Mouse (Mus musculus) stomach, postnatal 0 days (tissue): ENCODE measurements around the gene Il1rn. TPM values are rescaled to one million over a fixed set of nuclear protein-coding genes. Genes with fewer than 3 reads are reported as not detected.

Experiments
- ATAC-seq: fragments of 200-750 bp; cut with Nextera tagmentation; 2 replicates; pipeline ENCODE4 v1.8.0; 2017; ENCODE audit not compliant: low FRiP score, low TSS enrichment
- DNase-seq: peaks from one replicate; pipeline ENCODE4 v3.0.0-alpha.2; 2016; ENCODE audit warnings: low spot score
- H3K27ac ChIP-seq: fragments of 300-500 bp; sonication (generic); replicated peaks from 2 replicates; pipeline ENCODE4 v1.5.1; 2014; ENCODE audit warnings: mild to moderate bottlenecking, control low read depth
- H3K27me3 ChIP-seq: fragments of 300-500 bp; sonication (generic); 2 replicates; pipeline ENCODE4 v1.6.1; 2014; ENCODE audit warnings: low read length; ENCODE audit not compliant: control insufficient read depth, insufficient read depth
- H3K36me3 ChIP-seq: fragments of 300-500 bp; sonication (generic); 2 replicates; pipeline ENCODE4 v1.6.1; 2014; ENCODE audit warnings: low read length, mixed read lengths; ENCODE audit not compliant: control insufficient read depth, insufficient read depth
- H3K4me1 ChIP-seq: fragments of 300-500 bp; sonication (generic); replicated peaks from 2 replicates; pipeline ENCODE4 v1.6.1; 2014; ENCODE audit warnings: antibody characterized with exemption; ENCODE audit not compliant: control insufficient read depth, insufficient read depth
- H3K4me2 ChIP-seq: fragments of 300-500 bp; sonication (generic); replicated peaks from 2 replicates; pipeline ENCODE4 v1.6.1; 2014; ENCODE audit warnings: low read depth, mild to moderate bottlenecking, control low read depth, moderate library complexity
- H3K4me3 ChIP-seq: fragments of 300-500 bp; sonication (generic); 2 replicates; pipeline ENCODE4 v1.5.1; 2014; ENCODE audit warnings: low read depth, low read length, control low read depth
- H3K9ac ChIP-seq: fragments of 300-500 bp; sonication (generic); 2 replicates; pipeline ENCODE4 v1.6.1; 2014; ENCODE audit warnings: mild to moderate bottlenecking, low read length, control low read depth, mixed read lengths
- H3K9me3 ChIP-seq: fragments of 300-500 bp; sonication (generic); 2 replicates; pipeline ENCODE4 v1.6.1; 2016; ENCODE audit warnings: low read length; ENCODE audit not compliant: control insufficient read depth
- CTCF ChIP-seq: IDR thresholded peaks from 2 replicates; pipeline ENCODE4 v1.5.1; 2016; ENCODE audit warnings: antibody characterized with exemption, low read depth, mild to moderate bottlenecking, moderate library complexity
- EP300 ChIP-seq: optimal IDR thresholded peaks from 2 replicates; pipeline ENCODE3; 2016; ENCODE audit warnings: antibody characterized with exemption
- WGBS: fragments of 180-500 bp; shearing (Covaris S2); extraction: QIAGEN DNeasy Blood & Tissue Kit; methylation state at CpG from one replicate; pipeline ENCODE4 v1.1.7; 2014; 5-methylcytosine and 5-hydroxymethylcytosine counted together
- polyA plus RNA-seq: library from polyadenylated mRNA; unstranded; fragments of >200 nt; fragmentation: Nextera tagmentation; extraction: Ambion mirVana; gene quantifications from 2 replicates; pipeline ENCODE4 v1.2.1, GENCODE M21; 2015

Il1rn gene
- polyA plus RNA-seq, 1 experiment from 2014 or later: 30.0 TPM

DNA sequence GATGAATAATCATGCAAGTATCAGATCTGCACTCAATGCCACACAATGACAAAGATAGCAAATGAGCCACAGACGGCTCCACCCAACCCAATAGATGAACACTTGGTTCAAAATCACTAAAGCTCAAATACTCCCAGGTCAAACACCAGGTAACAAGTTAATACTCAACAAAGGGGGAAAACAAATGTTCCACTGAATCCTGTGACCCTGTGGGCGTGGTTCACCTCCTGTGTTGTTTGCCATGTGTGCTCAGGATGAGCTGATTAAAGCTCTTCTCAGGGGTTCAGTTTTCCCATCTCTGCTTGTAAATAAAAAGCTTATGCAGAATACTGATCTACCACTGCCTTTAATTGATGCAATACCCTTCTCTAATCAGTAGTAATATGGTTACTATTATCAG, 14.5 kb downstream of the Il1rn start:
- ATAC-seq (no peak), DNase-seq (no peak)
- no peak overlapping the region for H3K4me3 ChIP-seq
- no peaks in the 10 kb centered on the region for H3K27me3 ChIP-seq
- H3K9me3 ChIP-seq: no peaks in the 10 kb centered on the region
- H3K9ac ChIP-seq: no peak overlapping the region
- no peak overlapping the region for H3K27ac ChIP-seq
- no peak overlapping the region for H3K4me2 ChIP-seq
- TF ChIP-seq EP300: no peak
- no peak for TF ChIP-seq CTCF
- WGBS: 61% methylated on average over 2 of the region's 2 CpGs
- no peaks in the 10 kb centered on the region for H3K4me1 ChIP-seq
- H3K36me3 ChIP-seq: no peaks in the 10 kb centered on the region

DNA sequence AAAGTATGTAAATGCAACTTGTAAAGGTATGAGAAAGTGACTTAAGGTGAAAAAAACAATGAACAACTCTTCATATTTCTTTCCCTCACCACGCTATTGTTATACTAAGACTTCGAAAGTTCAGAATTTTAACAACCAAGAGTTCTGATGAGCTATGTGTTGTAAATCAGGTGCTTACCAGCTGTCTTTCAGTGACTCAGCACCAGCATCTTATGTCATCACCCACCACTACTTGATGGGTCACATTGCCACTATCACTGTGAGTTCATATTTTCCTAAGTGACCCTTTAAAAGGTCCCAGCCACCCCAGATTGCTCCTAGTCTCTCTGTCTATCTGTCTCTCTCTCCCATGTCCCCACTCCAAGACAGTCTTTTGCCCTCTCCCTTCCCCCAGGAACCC, 16.4 kb downstream of the Il1rn start:
- Histone ChIP-seq H3K27ac (no peak overlapping the region), H3K4me3 (no peak overlapping the region), H3K4me1 (no peaks in the 10 kb centered on the region), H3K9me3 (no peaks in the 10 kb centered on the region), H3K4me2 (no peak overlapping the region), H3K27me3 (no peaks in the 10 kb centered on the region), H3K9ac (no peak overlapping the region), H3K36me3 (no peaks in the 10 kb centered on the region)
- whole genome bisulfite sequencing: 89% methylated on average over 2 of the region's 2 CpGs
- no peak for DNase-seq
- no peak for TF ChIP-seq EP300
- TF ChIP-seq CTCF: no peak
- no peak for ATAC-seq

DNA sequence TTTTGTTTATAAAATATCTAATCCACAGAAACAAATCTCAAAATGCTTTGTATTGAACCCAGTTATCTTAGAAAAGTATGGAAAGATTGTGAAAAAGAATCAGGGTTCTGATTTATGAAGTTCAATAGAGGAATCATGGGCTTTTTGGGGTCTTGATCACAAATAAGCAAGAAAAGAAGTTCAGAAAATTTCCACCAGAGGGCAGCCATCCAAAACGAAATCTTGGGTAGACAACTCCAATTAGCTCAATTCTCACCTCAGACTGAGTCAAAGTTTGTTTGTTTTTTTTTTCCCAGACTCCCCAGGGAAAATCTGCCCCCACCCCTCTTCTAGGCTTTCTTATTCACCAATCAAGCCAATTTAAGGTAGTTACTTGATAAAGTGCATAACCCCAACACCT, 21.0 kb downstream of the Il1rn start:
- DNase-seq: no peak
- Histone ChIP-seq H3K4me2 (no peak overlapping the region), H3K36me3 (no peaks in the 10 kb centered on the region), H3K4me3 (no peak overlapping the region), H3K27me3 (no peaks in the 10 kb centered on the region), H3K9me3 (no peaks in the 10 kb centered on the region), H3K9ac (no peak overlapping the region), H3K27ac (no peak overlapping the region), H3K4me1 (no peaks in the 10 kb centered on the region)
- WGBS: 5% methylated on average over 1 of the region's 1 CpGs
- ATAC-seq: no peak
- TF ChIP-seq CTCF (peak; percentile 68), EP300 (no peak)

DNA sequence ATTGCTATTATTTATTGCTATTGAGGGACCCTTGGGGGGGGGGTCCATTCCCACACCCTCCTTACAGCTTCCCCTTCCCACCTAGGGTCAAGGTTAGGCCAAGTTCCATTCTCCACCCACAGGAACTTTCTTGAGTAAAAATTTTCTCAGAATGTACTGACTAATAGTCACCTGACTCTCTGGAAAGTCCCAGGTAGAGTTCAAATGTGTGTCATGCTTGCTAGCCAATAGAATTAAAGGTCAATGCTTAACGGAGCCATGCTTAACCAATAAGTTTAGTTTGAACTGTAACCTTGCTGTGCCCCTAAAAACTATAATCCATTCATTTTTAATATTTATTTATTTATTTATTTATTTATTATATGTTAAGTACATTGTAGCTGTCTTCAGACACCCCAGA, 22.7 kb downstream of the Il1rn start:
- DNase-seq (no peak), ATAC-seq (no peak)
- Histone ChIP-seq H3K36me3 (no peaks in the 10 kb centered on the region), H3K9ac (no peak overlapping the region), H3K27me3 (no peaks in the 10 kb centered on the region), H3K9me3 (no peaks in the 10 kb centered on the region), H3K4me1 (no peaks in the 10 kb centered on the region), H3K4me3 (no peak overlapping the region), H3K27ac (no peak overlapping the region), H3K4me2 (no peak overlapping the region)
- 83% methylated on average over 1 of the region's 1 CpGs for WGBS
- TF ChIP-seq CTCF: no peak
- TF ChIP-seq EP300: no peak

DNA sequence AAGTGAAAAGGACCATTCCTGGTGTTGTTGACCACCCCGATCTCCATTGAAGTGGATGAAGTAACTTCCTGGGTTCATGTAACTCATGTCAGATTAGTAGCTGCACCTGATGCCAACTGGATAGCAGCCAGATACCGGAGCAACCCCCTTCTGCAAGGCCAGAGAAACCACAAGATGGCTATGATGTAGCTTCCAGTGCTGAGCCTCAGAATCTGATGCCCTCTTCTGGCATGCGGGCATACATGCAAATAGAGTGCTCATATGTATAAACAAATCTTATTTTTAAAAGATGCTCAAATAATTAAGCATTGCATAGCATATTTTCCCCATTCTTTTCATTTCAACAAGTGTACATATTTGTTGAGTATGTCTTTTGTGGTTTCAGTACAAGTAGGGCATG, 27.2 kb downstream of the Il1rn start:
- no peak for ATAC-seq
- no peak for DNase-seq
- 67% methylated on average over 3 of the region's 3 CpGs for WGBS

DNA sequence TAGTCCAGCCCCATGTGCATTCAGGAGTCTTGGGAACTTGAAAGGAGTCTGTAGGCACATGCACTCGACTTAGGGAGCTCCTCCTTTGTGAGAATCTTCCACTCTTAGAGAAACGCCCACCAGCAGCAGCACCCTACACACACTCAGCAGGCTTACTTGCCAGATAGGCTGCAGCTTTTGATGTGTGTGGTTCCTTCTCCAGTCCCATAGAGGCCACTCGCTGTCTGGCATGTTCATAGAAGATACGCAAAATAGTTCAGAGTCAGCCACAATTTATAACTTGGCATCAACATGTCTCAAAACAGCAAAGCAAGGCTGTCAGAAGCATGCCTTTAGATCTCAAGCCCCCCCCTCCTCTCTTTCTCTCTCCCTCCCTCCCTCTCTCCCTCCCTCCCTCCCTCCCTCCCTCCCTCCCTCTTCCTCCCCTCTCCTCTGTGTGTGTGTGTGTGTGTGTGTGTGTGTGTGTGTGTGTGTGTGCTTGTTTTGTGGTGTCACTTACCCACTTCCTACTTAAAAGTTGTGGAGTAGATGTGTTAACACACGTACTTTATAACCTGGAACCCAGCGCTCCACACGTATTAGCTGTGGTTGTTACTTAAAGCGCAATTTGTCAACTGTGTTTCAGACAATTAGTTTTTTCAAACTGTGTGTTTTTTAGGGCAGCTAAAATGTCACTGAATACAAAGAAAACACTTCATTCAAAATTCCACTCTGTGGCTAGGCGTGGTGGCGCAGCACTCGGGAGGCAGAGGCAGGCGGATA, 29.7 kb downstream of the Il1rn start:
- H3K27me3 ChIP-seq: no peaks in the 10 kb centered on the region
- no peak for TF ChIP-seq CTCF
- no peak for TF ChIP-seq EP300
- H3K27ac ChIP-seq: no peak overlapping the region
- ATAC-seq (no peak), DNase-seq (no peak)
- no peaks in the 10 kb centered on the region for H3K36me3 ChIP-seq
- no peak overlapping the region for H3K4me3 ChIP-seq
- H3K4me1 ChIP-seq: peaks cover 2% of the 10 kb centered on the region; the same call in 1 of the 2 replicates
- no peaks in the 10 kb centered on the region for H3K9me3 ChIP-seq
- 65% methylated on average over 12 of the region's 12 CpGs for WGBS
- H3K4me2 ChIP-seq: no peak overlapping the region
- no peak overlapping the region for H3K9ac ChIP-seq

More for the DNA sequence above, 27.2 kb downstream of the Il1rn start:
- Histone ChIP-seq H3K4me2 (no peak overlapping the region), H3K36me3 (no peaks in the 10 kb centered on the region), H3K27me3 (no peaks in the 10 kb centered on the region), H3K27ac (no peak overlapping the region), H3K9ac (no peak overlapping the region), H3K4me3 (no peak overlapping the region), H3K9me3 (no peaks in the 10 kb centered on the region), H3K4me1 (peaks cover 2% of the 10 kb centered on the region; the same call in 1 of the 2 replicates)
- no peak for TF ChIP-seq EP300
- peak; percentile 38 for TF ChIP-seq CTCF
